Mouse (Mus musculus) pancreas, adult 10 weeks (tissue): ENCODE data around the gene Tmem150c. TPM values are rescaled to one million over a fixed set of nuclear protein-coding genes. Genes with fewer than 3 reads are reported as not detected.

Experiments used
- polyA plus RNA-seq: library from polyadenylated mRNA; stranded (reverse); fragments of 350-450 nt; fragmentation: Illumina TruSeq; extraction: RNeasy Lipid Tissue Mini Kit (QIAGEN cat#74804); gene quantifications from one replicate; pipeline ENCODE4 v1.2.3, GENCODE M21; 2015; ENCODE audit warnings: low read depth, low replicate concordance; ENCODE audit not compliant: insufficient read depth

Tmem150c gene
- polyA plus RNA-seq, result 1.1 TPM

DNA sequence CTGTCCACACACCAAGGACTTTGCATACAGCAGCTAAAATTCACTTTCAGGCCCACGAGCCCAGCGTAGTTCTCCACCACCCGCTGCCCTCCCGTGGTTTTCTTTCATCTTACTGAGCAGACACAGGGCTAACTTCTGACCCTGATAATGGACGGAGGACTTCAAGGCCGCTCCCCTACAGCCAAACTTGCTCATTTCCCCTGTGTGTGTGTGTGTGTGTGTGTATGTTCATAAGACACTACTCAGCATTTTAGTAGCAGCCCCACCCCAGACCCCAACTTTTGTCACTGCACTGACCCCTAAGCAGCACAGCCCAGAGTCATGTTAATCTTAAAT is at the start of gene Tmem150c:
Gene Tmem150c, minus strand, starts transcription at position 171 of the 336 bp plus-strand sequence.

DNA sequence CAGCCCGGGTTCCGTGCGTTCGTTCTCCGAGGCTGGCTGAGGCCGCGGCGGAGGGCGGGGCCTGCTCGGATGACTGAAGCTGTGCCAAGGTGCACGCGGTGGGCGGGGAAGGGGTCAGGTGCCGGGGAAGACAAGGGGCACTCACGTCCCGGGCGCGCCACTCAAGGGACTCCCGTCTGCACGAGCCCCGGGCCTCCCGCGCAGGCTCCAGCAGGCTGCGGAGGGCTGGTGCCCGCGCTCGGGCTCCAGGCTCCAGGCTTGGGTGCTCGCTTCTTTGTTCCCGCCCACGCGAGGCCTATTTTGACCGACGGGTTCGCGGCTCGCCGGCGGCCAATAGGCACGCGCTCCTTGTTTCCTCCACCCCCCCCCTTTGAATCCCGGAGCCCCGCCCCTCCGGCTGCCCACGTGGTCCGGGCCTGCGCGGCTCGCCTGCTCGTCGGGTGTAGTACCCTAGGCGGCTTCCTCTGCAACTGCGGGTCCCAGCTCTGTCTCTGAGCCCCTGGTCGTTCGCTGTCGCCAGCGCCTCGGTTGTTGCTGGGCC is 119.9 kb downstream of the Tmem150c start, which contains the start of the genes Hnrnpdl and Enoph1:
Gene Hnrnpdl, minus strand, starts transcription at position 63 of the 541 bp plus-strand sequence.
Gene Enoph1, plus strand, starts transcription at position 384 of the 541 bp plus-strand sequence.

Other genes starting within 250 kb of the Tmem150c start
- gene Hnrnpd, start 180.9 kb downstream of the Tmem150c start, polyA plus RNA-seq, result 39.0 TPM
- gene 4930524J08Rik, start 180.7 kb downstream of the Tmem150c start, polyA plus RNA-seq, result not detected
- 77.0 TPM for gene Hnrnpdl, start 120.1 kb downstream of the Tmem150c start, polyA plus RNA-seq
- 2.8 TPM for gene Enoph1, start 119.8 kb downstream of the Tmem150c start, polyA plus RNA-seq